20 mouse cellular contexts compared by ENCODE assay signal in genomic region chr15:31008594-31008993, GRCm38 (mm10).
"Had no signal": no experiment of that assay in that cellular context is flagged by ENCODE, and none has a peak within 500 bp of the region (broad histone marks: within the 10 kb centered on the region; RNA-seq: fewer than 3 reads in every experiment).

No protein-coding gene starts in this region.

- ATAC-seq: midbrain, embryonic 13.5 days; midbrain, embryonic 15.5 days had no signal

- H3K27me3 ChIP-seq: midbrain, embryonic 13.5 days; midbrain, embryonic 15.5 days; neural tube, embryonic 13.5 days; neural tube, embryonic 15.5 days; stomach, embryonic 15.5 days had no signal

- H3K36me3 ChIP-seq: stomach, embryonic 15.5 days had no signal

- H3K9me3 ChIP-seq: midbrain, embryonic 10.5 days; midbrain, embryonic 13.5 days; midbrain, embryonic 15.5 days; neural tube, embryonic 13.5 days; neural tube, embryonic 15.5 days; stomach, embryonic 15.5 days had no signal

- H3K4me3 ChIP-seq: midbrain, embryonic 10.5 days; midbrain, embryonic 13.5 days; midbrain, embryonic 15.5 days; myocyte; neural tube, embryonic 13.5 days; neural tube, embryonic 15.5 days; stomach, embryonic 15.5 days had no signal

- H3K4me1 ChIP-seq: midbrain, embryonic 13.5 days; midbrain, embryonic 15.5 days; stomach, embryonic 15.5 days had no signal

- H3K27ac ChIP-seq: liver, embryonic 14.5 days; midbrain, embryonic 10.5 days; midbrain, embryonic 13.5 days; midbrain, embryonic 15.5 days; neural tube, embryonic 13.5 days; neural tube, embryonic 15.5 days; stomach, embryonic 15.5 days; stomach, postnatal 0 days had no signal

- H3K9ac ChIP-seq: liver, embryonic 14.5 days; lung, embryonic 14.5 days; midbrain, embryonic 13.5 days; midbrain, embryonic 15.5 days; neural tube, embryonic 13.5 days; neural tube, embryonic 15.5 days; stomach, embryonic 15.5 days had no signal

- H3K4me2 ChIP-seq: lung, embryonic 14.5 days; midbrain, embryonic 13.5 days; midbrain, embryonic 15.5 days; neural tube, embryonic 13.5 days; neural tube, embryonic 15.5 days; stomach, embryonic 15.5 days had no signal

- DNase-seq: lung, adult 18-20 months; lung, embryonic 14.5 days; lung, postnatal 10 days; lung, postnatal 4 days; right cerebral cortex, adult 18-20 months; right cerebral cortex, postnatal 25 days; right cerebral cortex, postnatal 4 days; spleen, adult 18-20 months; thymus, adult 2 months; thymus, postnatal 25 days; thymus, postnatal 4 days had no signal
